Mouse (Mus musculus): ENCODE measurements around the gene Abraxas2. TPM values are rescaled to one million over a fixed set of nuclear protein-coding genes. Genes with fewer than 3 reads are reported as not detected.

Abraxas2 gene
- polyA plus RNA-seq, 1 experiment from 2014 or later: 36.2 TPM

- 94% methylated on average over 2 of the region's 2 CpGs for WGBS
Measured at GRCm38 (mm10) chr7:132873043-132873442, 14.0 kb downstream of the Abraxas2 start.

DNA sequence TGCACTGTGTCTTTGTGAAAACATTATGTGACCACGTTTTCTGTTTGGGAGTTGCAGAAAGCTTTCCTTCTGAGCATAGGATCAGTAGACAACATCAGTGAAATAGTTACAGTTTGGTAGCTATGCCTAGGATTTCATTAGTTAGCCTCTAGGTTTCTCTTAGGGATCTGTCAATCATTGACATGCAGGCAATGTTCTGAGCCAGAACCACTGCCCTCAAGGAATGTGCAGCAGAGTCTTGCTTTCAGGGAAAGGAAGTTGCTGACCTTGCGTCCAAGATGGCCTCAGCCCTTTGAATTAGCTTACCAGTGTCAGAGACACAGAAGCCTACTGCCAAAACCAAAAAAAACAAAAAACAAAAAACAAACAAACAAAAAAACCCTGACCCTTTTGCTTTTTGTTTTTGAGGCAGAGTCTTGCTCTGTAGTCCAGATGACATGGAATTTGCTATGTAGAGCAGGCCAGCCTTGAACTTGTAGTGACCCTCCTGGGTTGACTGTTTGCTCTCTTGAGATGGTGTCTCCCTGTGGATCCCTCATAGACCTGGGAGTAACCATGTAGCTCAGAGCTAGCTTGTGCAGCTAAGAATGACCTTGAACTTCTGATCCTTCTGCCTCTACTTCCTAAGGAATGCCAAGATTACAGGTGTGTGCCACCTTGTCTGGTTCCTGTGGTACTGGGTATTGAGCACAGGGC, 16.5 kb downstream of the Abraxas2 start:
- H3K4me1 ChIP-seq: no peaks in the 10 kb centered on the region
- H3K27me3 ChIP-seq (ENCODE audit: low read depth, poor library complexity, severe bottlenecking): no peaks in the 10 kb centered on the region
- no peak overlapping the region for H3K27ac ChIP-seq (replicated peaks)
- no peaks in the 10 kb centered on the region for H3K9me3 ChIP-seq (replicated peaks)
- WGBS: 92% methylated on average over 2 of the region's 2 CpGs
- H3K36me3 ChIP-seq: peaks cover 98% of the 10 kb centered on the region
- no peak for DNase-seq (ENCODE audit: low spot score)
- no peak overlapping the region for H3K4me3 ChIP-seq

More at GRCm38 (mm10) chr7:132873043-132873442, 14.0 kb downstream of the Abraxas2 start:
- no peak for DNase-seq (ENCODE audit: low spot score)
- Histone ChIP-seq H3K9me3 (replicated peaks) (no peaks in the 10 kb centered on the region), H3K4me1 (no peaks in the 10 kb centered on the region), H3K4me3 (no peak overlapping the region), H3K27me3 (ENCODE audit: low read depth, poor library complexity, severe bottlenecking) (no peaks in the 10 kb centered on the region), H3K36me3 (peaks cover 98% of the 10 kb centered on the region), H3K27ac (replicated peaks) (no peak overlapping the region)

- H3K4me3 ChIP-seq: no peak overlapping the region
- no peaks in the 10 kb centered on the region for H3K4me1 ChIP-seq
- no peaks in the 10 kb centered on the region for H3K9me3 ChIP-seq (replicated peaks)
- no peak overlapping the region for H3K27ac ChIP-seq (replicated peaks)
- no peaks in the 10 kb centered on the region for H3K27me3 ChIP-seq (ENCODE audit: low read depth, poor library complexity, severe bottlenecking)
- peaks cover 99% of the 10 kb centered on the region for H3K36me3 ChIP-seq
- WGBS: 95% methylated on average over 1 of the region's 1 CpGs
- DNase-seq (ENCODE audit: low spot score): no peak
Measured at GRCm38 (mm10) chr7:132880276-132880675, 21.3 kb downstream of the Abraxas2 start.

DNA sequence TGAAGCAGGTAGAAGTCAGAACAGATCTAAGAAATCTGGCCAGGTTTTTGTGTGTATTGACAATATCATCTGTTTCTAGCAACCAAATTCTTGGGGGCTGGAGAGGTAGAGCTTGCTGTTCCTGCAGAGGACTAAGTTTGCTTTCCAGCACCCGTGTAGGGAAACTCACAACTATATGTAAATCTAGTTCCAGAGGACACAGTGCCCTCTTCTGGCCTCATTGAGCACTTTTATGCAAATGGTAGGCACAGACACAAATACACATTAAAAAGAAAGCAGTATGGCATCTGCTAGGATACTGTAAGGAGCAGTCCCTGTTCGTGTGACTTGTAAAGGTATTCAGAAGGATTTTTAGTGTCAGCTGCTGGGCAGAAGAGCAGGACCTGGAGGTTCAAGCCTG, 23.3 kb downstream of the Abraxas2 start:
- no peaks in the 10 kb centered on the region for H3K4me1 ChIP-seq
- DNase-seq (ENCODE audit: low spot score): no peak
- H3K27ac ChIP-seq (replicated peaks): no peak overlapping the region
- 71% methylated on average over 2 of the region's 2 CpGs for WGBS
- no peak overlapping the region for H3K4me3 ChIP-seq
- H3K27me3 ChIP-seq (ENCODE audit: low read depth, poor library complexity, severe bottlenecking): no peaks in the 10 kb centered on the region
- H3K36me3 ChIP-seq: peaks cover 83% of the 10 kb centered on the region
- no peaks in the 10 kb centered on the region for H3K9me3 ChIP-seq (replicated peaks)

GRCm38 (mm10) chr7:132884031-132884430, 25.0 kb downstream of the Abraxas2 start:
- peaks cover 66% of the 10 kb centered on the region for H3K36me3 ChIP-seq
- DNase-seq (ENCODE audit: low spot score): no peak
- H3K27me3 ChIP-seq (ENCODE audit: low read depth, poor library complexity, severe bottlenecking): no peaks in the 10 kb centered on the region
- H3K4me3 ChIP-seq: no peak overlapping the region
- WGBS: 91% methylated on average over 7 of the region's 7 CpGs
- no peaks in the 10 kb centered on the region for H3K4me1 ChIP-seq
- no peak overlapping the region for H3K27ac ChIP-seq (replicated peaks)
- H3K9me3 ChIP-seq (replicated peaks): no peaks in the 10 kb centered on the region

GRCm38 (mm10) chr7:132887019-132887804, 28.2 kb downstream of the Abraxas2 start:
- no peaks in the 10 kb centered on the region for H3K27me3 ChIP-seq (ENCODE audit: low read depth, poor library complexity, severe bottlenecking)
- 81% methylated on average over 7 of the region's 7 CpGs for WGBS
- peaks cover 35% of the 10 kb centered on the region for H3K36me3 ChIP-seq
- H3K4me1 ChIP-seq: no peaks in the 10 kb centered on the region
- H3K9me3 ChIP-seq (replicated peaks): no peaks in the 10 kb centered on the region
- no peak overlapping the region for H3K4me3 ChIP-seq
- H3K27ac ChIP-seq (replicated peaks): no peak overlapping the region
- no peak for DNase-seq (ENCODE audit: low spot score)

- H3K27ac ChIP-seq (replicated peaks): no peak overlapping the region
- 87% methylated on average over 3 of the region's 3 CpGs for WGBS
Measured at GRCm38 (mm10) chr7:132888052-132888451, 29.0 kb downstream of the Abraxas2 start.

GRCm38 (mm10) chr7:132888518-132889249, 29.7 kb downstream of the Abraxas2 start:
- H3K4me1 ChIP-seq: no peaks in the 10 kb centered on the region
- H3K27me3 ChIP-seq (ENCODE audit: low read depth, poor library complexity, severe bottlenecking): no peaks in the 10 kb centered on the region
- no peak overlapping the region for H3K27ac ChIP-seq (replicated peaks)
- H3K4me3 ChIP-seq: no peak overlapping the region
- H3K36me3 ChIP-seq: peaks cover 21% of the 10 kb centered on the region
- H3K9me3 ChIP-seq (replicated peaks): no peaks in the 10 kb centered on the region
- no peak for DNase-seq (ENCODE audit: low spot score)
- 71% methylated on average over 4 of the region's 4 CpGs for WGBS

More at GRCm38 (mm10) chr7:132888052-132888451, 29.0 kb downstream of the Abraxas2 start:
- DNase-seq (ENCODE audit: low spot score): no peak
- Histone ChIP-seq H3K9me3 (replicated peaks) (no peaks in the 10 kb centered on the region), H3K4me1 (no peaks in the 10 kb centered on the region), H3K36me3 (peaks cover 27% of the 10 kb centered on the region), H3K27me3 (ENCODE audit: low read depth, poor library complexity, severe bottlenecking) (no peaks in the 10 kb centered on the region), H3K4me3 (no peak overlapping the region)

GRCm38 (mm10) chr7:132889691-132890090, 30.7 kb downstream of the Abraxas2 start:
- Histone ChIP-seq H3K4me1 (no peaks in the 10 kb centered on the region), H3K36me3 (peaks cover 11% of the 10 kb centered on the region), H3K9me3 (replicated peaks) (no peaks in the 10 kb centered on the region), H3K27me3 (ENCODE audit: low read depth, poor library complexity, severe bottlenecking) (no peaks in the 10 kb centered on the region), H3K4me3 (no peak overlapping the region), H3K27ac (replicated peaks) (no peak overlapping the region)
- WGBS: 94% methylated on average over 8 of the region's 8 CpGs
- no peak for DNase-seq (ENCODE audit: low spot score)

DNA sequence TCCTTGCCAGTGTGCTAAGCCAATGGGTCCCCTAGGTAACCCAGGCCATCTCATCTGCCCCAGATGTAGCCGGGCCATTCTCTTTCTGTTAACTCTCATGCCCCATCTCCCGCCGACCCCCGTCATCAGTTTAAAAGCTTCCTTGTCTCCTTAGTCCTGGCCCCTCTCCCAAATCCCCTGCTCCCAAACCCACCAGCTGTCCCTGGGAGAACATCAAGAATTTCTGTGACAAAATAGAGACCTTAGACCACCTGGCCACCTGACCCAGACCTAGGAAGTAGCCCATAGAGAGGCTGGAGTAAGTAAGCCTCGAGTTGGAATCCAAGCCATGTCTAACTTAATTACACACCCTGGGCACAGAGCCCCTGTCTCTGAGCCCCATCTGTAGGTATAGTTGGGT, 31.2 kb downstream of the Abraxas2 start:
- Histone ChIP-seq H3K27me3 (ENCODE audit: low read depth, poor library complexity, severe bottlenecking) (no peaks in the 10 kb centered on the region), H3K4me3 (no peak overlapping the region), H3K9me3 (replicated peaks) (no peaks in the 10 kb centered on the region), H3K36me3 (peaks cover 5% of the 10 kb centered on the region), H3K27ac (replicated peaks) (no peak overlapping the region), H3K4me1 (no peaks in the 10 kb centered on the region)
- WGBS: 89% methylated on average over 5 of the region's 5 CpGs
- no peak for DNase-seq (ENCODE audit: low spot score)

- DNase-seq (ENCODE audit: low spot score): no peak
- Histone ChIP-seq H3K27me3 (ENCODE audit: low read depth, poor library complexity, severe bottlenecking) (no peaks in the 10 kb centered on the region), H3K27ac (replicated peaks) (no peak overlapping the region), H3K9me3 (replicated peaks) (no peaks in the 10 kb centered on the region), H3K4me3 (no peak overlapping the region), H3K36me3 (no peaks in the 10 kb centered on the region), H3K4me1 (no peaks in the 10 kb centered on the region)
- 88% methylated on average over 5 of the region's 5 CpGs for WGBS
Measured at GRCm38 (mm10) chr7:132891561-132892310, 32.7 kb downstream of the Abraxas2 start.

DNA sequence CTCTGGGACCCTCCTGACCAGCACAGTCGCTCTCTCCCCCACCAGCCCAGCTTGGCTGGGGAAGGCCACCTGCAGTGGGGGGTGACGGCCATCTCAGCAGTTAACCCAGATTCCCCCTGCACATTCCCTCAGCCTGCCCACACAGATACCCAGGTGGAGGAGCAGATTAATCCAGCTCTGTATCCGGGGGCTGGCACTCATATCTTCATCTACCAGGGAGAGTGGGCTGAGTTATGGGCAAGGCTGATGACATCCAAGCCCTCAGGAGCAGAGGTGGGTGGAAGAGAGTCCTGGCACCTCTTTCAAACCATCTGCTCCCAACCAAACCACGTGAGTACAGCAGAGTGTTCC, 33.3 kb downstream of the Abraxas2 start:
- WGBS: 61% methylated on average over 4 of the region's 4 CpGs

More for the DNA sequence above, 33.3 kb downstream of the Abraxas2 start:
- Histone ChIP-seq H3K4me1 (no peaks in the 10 kb centered on the region), H3K36me3 (no peaks in the 10 kb centered on the region), H3K9me3 (replicated peaks) (no peaks in the 10 kb centered on the region), H3K27ac (replicated peaks) (no peak overlapping the region), H3K27me3 (ENCODE audit: low read depth, poor library complexity, severe bottlenecking) (no peaks in the 10 kb centered on the region), H3K4me3 (no peak overlapping the region)
- DNase-seq (ENCODE audit: low spot score): no peak
